Mouse (Mus musculus) NIH3T3 (cell line): Measurements from ENCODE around the gene Tal1.

Experiments used
- DNase-seq: peaks from one replicate; pipeline ENCODE4 v3.0.0-alpha.2; 2012; ENCODE audit warnings: low read depth

The Tal1 gene

GRCm38 (mm10) chr4:115071668-115072067 is 15.4 kb downstream of the Tal1 start:
- no peak for DNase-seq

GRCm38 (mm10) chr4:115074789-115075188 is 18.6 kb downstream of the Tal1 start:
- no peak for DNase-seq

- DNase-seq: no peak
Observed at GRCm38 (mm10) chr4:115075204-115075915, 19.1 kb downstream of the Tal1 start.

- peak; percentile 22 for DNase-seq
Observed at GRCm38 (mm10) chr4:115078892-115079820, 22.9 kb downstream of the Tal1 start.

- DNase-seq: no peak
Observed at GRCm38 (mm10) chr4:115079821-115080349, 23.7 kb downstream of the Tal1 start.

GRCm38 (mm10) chr4:115083031-115083430 is 26.8 kb downstream of the Tal1 start:
- DNase-seq: no peak

- DNase-seq: peak; percentile 83
Observed at GRCm38 (mm10) chr4:115085522-115086095, 29.4 kb downstream of the Tal1 start.

- no peak for DNase-seq
Observed at GRCm38 (mm10) chr4:115086257-115086656, 30.0 kb downstream of the Tal1 start.

GRCm38 (mm10) chr4:115086763-115087415 is 30.7 kb downstream of the Tal1 start:
- peak; percentile 55 for DNase-seq

- DNase-seq: peak; percentile 71
Observed at GRCm38 (mm10) chr4:115088611-115089338, 32.5 kb downstream of the Tal1 start, which contains the start of gene Pdzk1ip1. Gene Pdzk1ip1, plus strand, starts transcription at chr4:115088708.

GRCm38 (mm10) chr4:115090592-115090991 is 34.4 kb downstream of the Tal1 start:
- DNase-seq: no peak

GRCm38 (mm10) chr4:115091806-115092205 is 35.6 kb downstream of the Tal1 start:
- DNase-seq: no peak

- DNase-seq: no peak
Observed at GRCm38 (mm10) chr4:115093331-115093864, 37.2 kb downstream of the Tal1 start.

GRCm38 (mm10) chr4:115094056-115094455 is 37.8 kb downstream of the Tal1 start:
- DNase-seq: no peak

GRCm38 (mm10) chr4:115095671-115096434 is 39.6 kb downstream of the Tal1 start:
- DNase-seq: peak; percentile 29

- no peak for DNase-seq
Observed at GRCm38 (mm10) chr4:115096435-115097145, 40.4 kb downstream of the Tal1 start.

GRCm38 (mm10) chr4:115097146-115097496 is 40.9 kb downstream of the Tal1 start:
- DNase-seq: peak; percentile 65

GRCm38 (mm10) chr4:115101682-115102081 is 45.5 kb downstream of the Tal1 start:
- DNase-seq: peak; percentile 96

- DNase-seq: peak; percentile 73
Observed at GRCm38 (mm10) chr4:115103510-115103909, 47.3 kb downstream of the Tal1 start.
